Mouse (Mus musculus) embryonic facial prominence, embryonic 11.5 days (tissue): ENCODE measurements around the gene Lrrc27. TPM values are rescaled to one million over a fixed set of nuclear protein-coding genes. Genes with fewer than 3 reads are reported as not detected.

Experiments used
- ATAC-seq: fragments of 200-750 bp; cut with Nextera tagmentation; replicated peaks from 2 replicates; pipeline ENCODE4 v1.8.0; 2017; ENCODE audit warnings: low read depth; ENCODE audit not compliant: insufficient number of reproducible peaks, low FRiP score, low TSS enrichment
- DNase-seq: peaks from one replicate; pipeline ENCODE4 v3.0.0-alpha.2; 2015; ENCODE audit warnings: low spot score
- H3K27ac ChIP-seq: fragments of 300-500 bp; sonication (generic); replicated peaks from 2 replicates; pipeline ENCODE4 v1.5.1; 2014; ENCODE audit warnings: mild to moderate bottlenecking, low read depth, low read length, control low read depth
- H3K27me3 ChIP-seq: fragments of 300-500 bp; sonication (generic); 2 replicates; pipeline ENCODE4 v1.6.1; 2014; ENCODE audit warnings: mild to moderate bottlenecking, low read length, moderate library complexity, mixed read lengths; ENCODE audit not compliant: control insufficient read depth, insufficient read depth
- H3K36me3 ChIP-seq: fragments of 300-500 bp; sonication (generic); replicated peaks from 2 replicates; pipeline ENCODE4 v1.6.1; 2014; ENCODE audit warnings: low read depth, mild to moderate bottlenecking, low read length, moderate library complexity, mixed read lengths; ENCODE audit not compliant: control insufficient read depth, insufficient read depth
- H3K4me1 ChIP-seq: fragments of 300-500 bp; sonication (generic); 2 replicates; pipeline ENCODE4 v1.6.1; 2014; ENCODE audit warnings: low read length, mixed read lengths; ENCODE audit not compliant: control insufficient read depth, insufficient read depth
- H3K4me2 ChIP-seq: fragments of 300-500 bp; sonication (generic); 2 replicates; pipeline ENCODE4 v1.6.1; 2014; ENCODE audit warnings: low read depth, mild to moderate bottlenecking, control low read depth, low read length, moderate library complexity
- H3K4me3 ChIP-seq: fragments of 300-500 bp; sonication (generic); 2 replicates; pipeline ENCODE4 v1.5.1; 2014; ENCODE audit warnings: low read depth, low read length, control low read depth
- H3K9ac ChIP-seq: fragments of 300-500 bp; sonication (generic); replicated peaks from 2 replicates; pipeline ENCODE4 v1.6.1; 2014; ENCODE audit warnings: mild to moderate bottlenecking, control low read depth, low read length
- H3K9me3 ChIP-seq: fragments of 300-500 bp; sonication (generic); replicated peaks from 2 replicates; pipeline ENCODE4 v1.6.1; 2016; ENCODE audit warnings: mild to moderate bottlenecking, low read length, inconsistent platforms, mixed read lengths; ENCODE audit not compliant: control insufficient read depth
- WGBS: fragments of 180-500 bp; shearing (Covaris S2); extraction: QIAGEN DNeasy Blood & Tissue Kit; methylation state at CpG from one replicate; pipeline ENCODE4 v1.1.7; 2014; 5-methylcytosine and 5-hydroxymethylcytosine counted together
- polyA plus RNA-seq: library from polyadenylated mRNA; unstranded; fragments of >200 nt; fragmentation: Nextera tagmentation; extraction: Ambion mirVana; gene quantifications from 2 replicates; pipeline ENCODE4 v1.2.1, GENCODE M21; 2014

Gene Lrrc27
- polyA plus RNA-seq, 1 experiment from 2014 or later, result 5.8 TPM

DNA sequence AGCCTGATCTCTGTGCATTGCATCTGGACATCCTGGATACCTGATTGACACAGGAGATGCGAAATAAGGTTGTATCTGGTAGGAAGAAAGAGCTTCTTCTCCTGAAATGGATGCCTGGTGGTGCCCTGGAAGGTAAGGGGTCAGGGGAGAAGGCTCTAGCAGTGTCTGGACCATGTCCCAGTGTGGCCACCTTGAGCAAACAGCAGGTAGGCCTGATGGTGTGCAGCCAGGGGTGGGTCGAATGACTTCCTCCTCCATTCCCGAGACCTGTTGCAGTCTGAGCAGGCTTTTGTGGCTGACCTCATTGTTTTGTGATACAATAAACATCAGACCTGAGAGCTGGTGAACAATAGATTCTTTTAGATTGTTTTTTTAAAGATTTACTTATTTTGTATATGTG lies 69.2 kb downstream of the Lrrc27 start:
- Histone ChIP-seq H3K4me1 (no peaks in the 10 kb centered on the region; the same call in 1 of the 2 replicates), H3K9ac (no peak overlapping the region), H3K27me3 (no peaks in the 10 kb centered on the region), H3K27ac (no peak overlapping the region), H3K4me3 (no peak overlapping the region), H3K4me2 (no peak overlapping the region), H3K9me3 (no peaks in the 10 kb centered on the region), H3K36me3 (no peaks in the 10 kb centered on the region)
- DNase-seq (no peak), ATAC-seq (no peak)
- 80% methylated on average over 3 of the region's 3 CpGs for WGBS

DNA sequence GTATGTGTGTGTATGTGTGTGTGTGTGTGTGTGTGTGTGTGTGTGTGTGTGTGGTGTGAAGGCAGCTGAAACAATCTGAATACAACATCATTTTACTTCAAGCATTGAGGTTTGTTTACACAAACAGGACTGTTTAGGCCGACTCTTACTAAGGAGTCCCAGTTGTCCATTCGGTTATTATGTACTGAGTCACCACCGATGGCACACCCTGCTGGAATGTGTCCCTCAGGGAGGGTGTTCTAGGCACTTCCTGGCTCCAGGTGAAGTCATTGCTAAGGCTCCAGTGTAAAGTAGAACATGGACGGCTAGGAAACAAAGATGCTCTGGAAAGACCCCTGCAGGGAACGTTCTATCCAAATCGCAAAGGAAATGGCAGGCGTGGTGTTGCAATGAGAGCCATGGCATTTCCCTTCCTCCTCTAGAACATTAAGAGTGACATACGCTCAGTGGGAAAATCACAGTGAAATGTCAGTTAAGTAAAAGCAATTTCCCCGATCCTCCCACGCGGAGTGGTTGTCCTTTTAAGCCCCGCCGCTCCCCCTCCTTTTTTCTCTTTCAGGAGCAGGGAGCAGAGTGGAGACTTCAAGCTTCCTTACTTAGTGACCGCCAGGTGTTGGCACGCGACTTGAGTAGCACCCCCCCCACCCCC lies 72.6 kb downstream of the Lrrc27 start:
- Histone ChIP-seq H3K9ac (no peak overlapping the region), H3K27ac (no peak overlapping the region), H3K4me2 (no peak overlapping the region), H3K4me3 (no peak overlapping the region), H3K36me3 (no peaks in the 10 kb centered on the region), H3K27me3 (no peaks in the 10 kb centered on the region), H3K9me3 (no peaks in the 10 kb centered on the region), H3K4me1 (no peaks in the 10 kb centered on the region; the same call in 1 of the 2 replicates)
- no peak for DNase-seq
- WGBS, result 85% methylated on average over 16 of the region's 16 CpGs
- ATAC-seq, result no peak

DNA sequence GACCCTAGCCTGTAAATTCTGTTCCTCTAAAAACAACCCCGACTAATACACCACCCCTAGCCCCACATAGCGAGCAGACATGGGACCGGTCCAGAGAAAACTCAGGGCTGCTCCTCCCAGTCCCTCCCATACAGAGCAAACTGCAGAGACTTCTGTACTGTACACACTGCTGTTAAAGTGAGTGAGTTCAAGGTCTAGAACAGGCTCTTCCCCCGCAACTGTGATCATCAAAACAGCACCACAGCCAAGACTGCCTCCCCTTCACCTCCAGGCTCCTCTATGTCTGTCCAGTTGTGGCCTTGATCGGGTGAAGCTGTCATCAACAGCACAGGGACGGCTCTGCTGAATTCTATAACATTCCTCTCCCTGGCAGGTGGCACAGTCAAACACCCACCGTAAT lies 75.8 kb downstream of the Lrrc27 start:
- H3K4me2 ChIP-seq, result no peak overlapping the region
- H3K9ac ChIP-seq, result no peak overlapping the region
- no peak overlapping the region for H3K4me3 ChIP-seq
- H3K4me1 ChIP-seq, result no peaks in the 10 kb centered on the region; the same call in 1 of the 2 replicates
- DNase-seq, result no peak
- no peaks in the 10 kb centered on the region for H3K9me3 ChIP-seq
- no peaks in the 10 kb centered on the region for H3K36me3 ChIP-seq
- 83% methylated on average over 7 of the region's 7 CpGs for WGBS
- ATAC-seq, result no peak
- H3K27me3 ChIP-seq, result no peaks in the 10 kb centered on the region
- H3K27ac ChIP-seq, result no peak overlapping the region

Other genes with a start within 250 kb of the Lrrc27 start
- 55.6 and 70.4 TPM in 2 replicates for gene Dpysl4, start 127.0 kb upstream of the Lrrc27 start, polyA plus RNA-seq
- 0.31 and 0.36 TPM in 2 replicates for gene Stk32c, start 319 bp downstream of the Lrrc27 start, polyA plus RNA-seq
- 5.0 and 5.1 TPM in 2 replicates for gene Pwwp2b, start 35.5 kb downstream of the Lrrc27 start, polyA plus RNA-seq
- gene Inpp5a, start 176.1 kb downstream of the Lrrc27 start, polyA plus RNA-seq, result 26.1 and 28.4 TPM in 2 replicates